Mouse (Mus musculus) CH12F3 (cell line): ENCODE results near the gene Tinf2.

ENCODE experiments used
- in situ Hi-C: fragments of 300-500 bp; cut with MboI; formaldehyde crosslinking; loops from 2 replicates; pipeline ENCODE4 v1.14.3; 2020; ENCODE audit warnings: low sequenced_read_pairs

The Tinf2 gene

GRCm38 (mm10) chr14:55681160-55682117, at the start of gene Tinf2:
Tinf2 (minus strand) TSS chr14:55681820.
- in situ Hi-C loops = loop anchor here (10.0 kb wide), 1 partner anchor 73 kb away; the partner anchor contains the start of gene Cideb

- in situ Hi-C loops = no loop called here
These were observed 49.0 kb upstream of the Tinf2 start for GRCm38 (mm10) chr14:55730531-55731032.

GRCm38 (mm10) chr14:55730116-55730515, 48.5 kb upstream of the Tinf2 start:
- in situ Hi-C loops = no loop called here

GRCm38 (mm10) chr14:55727889-55728685, 46.5 kb upstream of the Tinf2 start:
- in situ Hi-C loops = no loop called here

GRCm38 (mm10) chr14:55726261-55726660, 44.6 kb upstream of the Tinf2 start:
- in situ Hi-C loops = no loop called here

GRCm38 (mm10) chr14:55724411-55724871, 42.8 kb upstream of the Tinf2 start:
- in situ Hi-C loops = no loop called here

- in situ Hi-C loops = no loop called here
These were observed 41.8 kb upstream of the Tinf2 start for GRCm38 (mm10) chr14:55723433-55723832.

GRCm38 (mm10) chr14:55722438-55722945, 40.9 kb upstream of the Tinf2 start:
- in situ Hi-C loops = no loop called here

- in situ Hi-C loops = no loop called here
These were observed 40.2 kb upstream of the Tinf2 start, which contains the start of gene Rabggta for GRCm38 (mm10) chr14:55721700-55722437. Rabggta (minus strand) TSS chr14:55722263.

GRCm38 (mm10) chr14:55721076-55721475, 39.5 kb upstream of the Tinf2 start:
- in situ Hi-C loops = no loop called here

- in situ Hi-C loops = no loop called here
These were observed 39.0 kb upstream of the Tinf2 start for GRCm38 (mm10) chr14:55720666-55721065.

GRCm38 (mm10) chr14:55719737-55720136, 38.1 kb upstream of the Tinf2 start:
- in situ Hi-C loops = no loop called here

- in situ Hi-C loops = no loop called here
These were observed 35.3 kb upstream of the Tinf2 start for GRCm38 (mm10) chr14:55716884-55717283.

GRCm38 (mm10) chr14:55716271-55716670, 34.7 kb upstream of the Tinf2 start:
- in situ Hi-C loops = no loop called here

GRCm38 (mm10) chr14:55714893-55715292, 33.3 kb upstream of the Tinf2 start:
- in situ Hi-C loops = no loop called here

- in situ Hi-C loops = no loop called here
These were observed 32.1 kb upstream of the Tinf2 start, which contains the start of gene Tgm1 for GRCm38 (mm10) chr14:55713729-55714122. Tgm1 (minus strand) TSS chr14:55713926.

GRCm38 (mm10) chr14:55713007-55713728, 31.5 kb upstream of the Tinf2 start:
- in situ Hi-C loops = no loop called here

GRCm38 (mm10) chr14:55711786-55712185, 30.2 kb upstream of the Tinf2 start:
- in situ Hi-C loops = no loop called here

- in situ Hi-C loops = no loop called here
These were observed 27.9 kb upstream of the Tinf2 start for GRCm38 (mm10) chr14:55709509-55709908.

- in situ Hi-C loops = no loop called here
These were observed 25.8 kb upstream of the Tinf2 start for GRCm38 (mm10) chr14:55707397-55707796.
